Mouse (Mus musculus) stomach, embryonic 14.5 days (tissue): ENCODE measurements around the gene Ttc6. TPM values are rescaled to one million over a fixed set of nuclear protein-coding genes. Genes with fewer than 3 reads are reported as not detected.

ENCODE experiments used
- ATAC-seq: fragments of 200-750 bp; cut with Nextera tagmentation; 2 replicates; pipeline ENCODE4 v1.8.0; 2017; ENCODE audit warnings: low read depth, moderate TSS enrichment; ENCODE audit not compliant: insufficient number of reproducible peaks, insufficient read depth, low FRiP score
- H3K27ac ChIP-seq: fragments of 300-500 bp; sonication (generic); 2 replicates; pipeline ENCODE4 v1.5.1; 2014; ENCODE audit warnings: mild to moderate bottlenecking, low read length, moderate library complexity, mixed read lengths
- H3K27me3 ChIP-seq: fragments of 300-500 bp; sonication (generic); 2 replicates; pipeline ENCODE4 v1.6.1; 2014; ENCODE audit warnings: low read length, control low read depth, mixed read lengths; ENCODE audit not compliant: control insufficient read depth, insufficient read depth
- H3K36me3 ChIP-seq: fragments of 300-500 bp; sonication (generic); 2 replicates; pipeline ENCODE4 v1.6.1; 2014; ENCODE audit warnings: mild to moderate bottlenecking, control low read depth, low read length, moderate library complexity, mixed read lengths; ENCODE audit not compliant: control insufficient read depth, insufficient read depth
- H3K4me1 ChIP-seq: fragments of 300-500 bp; sonication (generic); 2 replicates; pipeline ENCODE4 v1.6.1; 2014; ENCODE audit warnings: low read length, control low read depth, mixed read lengths; ENCODE audit not compliant: control insufficient read depth, insufficient read depth
- H3K4me2 ChIP-seq: fragments of 300-500 bp; sonication (generic); replicated peaks from 2 replicates; pipeline ENCODE4 v1.6.1; 2014; ENCODE audit warnings: low read depth, low read length, control low read depth
- H3K4me3 ChIP-seq: fragments of 300-500 bp; sonication (generic); 2 replicates; pipeline ENCODE4 v1.5.1; 2014; ENCODE audit warnings: low read depth, low read length, control low read depth
- H3K9ac ChIP-seq: fragments of 300-500 bp; sonication (generic); replicated peaks from 2 replicates; pipeline ENCODE4 v1.6.1; 2014; ENCODE audit warnings: low read depth, mild to moderate bottlenecking, control low read depth, low read length, moderate library complexity, mixed read lengths
- H3K9me3 ChIP-seq: fragments of 300-500 bp; sonication (generic); 2 replicates; pipeline ENCODE4 v1.6.1; 2016; ENCODE audit warnings: low read depth, low read length, control low read depth; ENCODE audit not compliant: control insufficient read depth
- WGBS: fragments of 180-500 bp; shearing (Covaris S2); extraction: QIAGEN DNeasy Blood & Tissue Kit; methylation state at CpG from one replicate; pipeline ENCODE4 v1.1.7; 2014; 5-methylcytosine and 5-hydroxymethylcytosine counted together
- polyA plus RNA-seq: library from polyadenylated mRNA; unstranded; fragments of >200 nt; fragmentation: Nextera tagmentation; extraction: Ambion mirVana; gene quantifications from 2 replicates; pipeline ENCODE4 v1.2.1, GENCODE M21; 2014

The Ttc6 gene
- polyA plus RNA-seq, 1 experiment from 2014 or later = 11.4 TPM

DNA sequence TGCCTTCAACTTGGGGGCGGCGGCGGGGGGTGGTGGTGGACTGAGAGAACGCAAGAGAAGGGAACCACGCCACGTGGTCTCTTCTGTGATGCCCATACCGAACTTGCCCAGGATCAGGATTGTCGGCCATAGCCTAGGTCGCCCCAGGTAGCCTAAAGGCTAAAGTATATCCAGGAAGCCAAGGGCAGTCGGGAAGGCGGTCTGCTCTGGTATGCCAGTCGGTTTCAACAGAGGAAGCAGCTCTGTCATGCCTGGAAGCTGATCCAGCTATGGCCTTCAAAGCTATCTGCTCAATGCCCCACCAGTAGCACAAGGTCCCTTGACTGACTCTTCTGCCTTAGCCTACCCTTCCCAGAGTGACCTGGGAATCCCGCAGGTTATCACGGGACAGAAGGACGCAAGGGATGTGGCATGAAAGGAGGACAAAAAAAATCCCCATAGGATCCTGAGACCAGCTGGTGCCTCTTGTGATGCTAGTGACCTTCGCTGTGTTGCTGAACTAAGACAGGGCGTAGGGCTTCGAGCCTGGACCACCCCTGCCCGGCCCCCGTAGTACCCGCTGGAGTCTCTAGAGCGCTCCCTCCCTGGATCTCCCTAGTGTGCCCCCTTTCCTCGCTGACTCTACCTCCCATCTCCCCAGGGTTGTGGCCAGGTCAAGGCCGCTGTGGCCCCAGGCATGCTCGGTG, 14.8 kb upstream of the Ttc6 start:
- Histone ChIP-seq H3K4me3 (peak overlapping the region; percentile 25), H3K9ac (peak overlapping the region; percentile 25; the same call in 1 of the 2 replicates), H3K36me3 (no peaks in the 10 kb centered on the region), H3K9me3 (no peaks in the 10 kb centered on the region), H3K27ac (peak overlapping the region; percentile 67), H3K4me1 (0 out of 2 replicates have a peak, but pooled peaks cover 7% of the 10 kb centered on the region), H3K27me3 (peaks cover 38% of the 10 kb centered on the region), H3K4me2 (peak overlapping the region; percentile 79)
- WGBS = 2% methylated on average over 25 of the region's 25 CpGs
- ATAC-seq = 0 out of 2 replicates have a peak, but pooled peaks have one; percentile 24

DNA sequence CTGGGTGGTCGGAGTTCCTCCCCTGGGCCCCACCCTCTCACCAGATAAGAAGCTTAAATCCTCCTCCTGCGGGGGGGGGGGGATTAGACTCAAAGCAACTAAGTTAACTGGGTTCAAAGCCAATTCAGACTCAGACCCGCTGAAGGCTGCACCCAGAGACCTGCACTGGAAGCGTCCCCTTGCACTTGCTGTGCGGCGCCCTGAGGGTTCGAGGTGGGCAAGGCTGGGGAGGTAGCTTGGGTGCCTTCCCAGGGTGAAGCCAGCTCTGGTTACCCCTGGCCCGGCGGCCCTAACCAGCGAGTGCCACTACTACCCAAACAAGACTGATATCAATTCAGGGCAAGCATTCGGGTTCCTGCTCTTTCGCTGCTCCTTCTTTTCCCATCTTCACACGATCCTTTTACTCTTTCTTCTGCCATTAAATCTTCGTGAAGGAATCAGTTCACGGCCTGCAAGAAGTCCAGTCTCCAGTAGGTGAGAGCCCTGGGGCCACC, 14.2 kb upstream of the Ttc6 start:
- Histone ChIP-seq H3K9me3 (no peaks in the 10 kb centered on the region), H3K27ac (peak overlapping the region; percentile 67), H3K4me2 (peak overlapping the region; percentile 79), H3K36me3 (no peaks in the 10 kb centered on the region), H3K9ac (peak overlapping the region; percentile 25; the same call in 1 of the 2 replicates), H3K27me3 (peaks cover 38% of the 10 kb centered on the region), H3K4me3 (peak overlapping the region; percentile 25), H3K4me1 (0 out of 2 replicates have a peak, but pooled peaks cover 7% of the 10 kb centered on the region)
- no peak; the same call in 1 of the 2 replicates for ATAC-seq
- WGBS = 2% methylated on average over 15 of the region's 15 CpGs

DNA sequence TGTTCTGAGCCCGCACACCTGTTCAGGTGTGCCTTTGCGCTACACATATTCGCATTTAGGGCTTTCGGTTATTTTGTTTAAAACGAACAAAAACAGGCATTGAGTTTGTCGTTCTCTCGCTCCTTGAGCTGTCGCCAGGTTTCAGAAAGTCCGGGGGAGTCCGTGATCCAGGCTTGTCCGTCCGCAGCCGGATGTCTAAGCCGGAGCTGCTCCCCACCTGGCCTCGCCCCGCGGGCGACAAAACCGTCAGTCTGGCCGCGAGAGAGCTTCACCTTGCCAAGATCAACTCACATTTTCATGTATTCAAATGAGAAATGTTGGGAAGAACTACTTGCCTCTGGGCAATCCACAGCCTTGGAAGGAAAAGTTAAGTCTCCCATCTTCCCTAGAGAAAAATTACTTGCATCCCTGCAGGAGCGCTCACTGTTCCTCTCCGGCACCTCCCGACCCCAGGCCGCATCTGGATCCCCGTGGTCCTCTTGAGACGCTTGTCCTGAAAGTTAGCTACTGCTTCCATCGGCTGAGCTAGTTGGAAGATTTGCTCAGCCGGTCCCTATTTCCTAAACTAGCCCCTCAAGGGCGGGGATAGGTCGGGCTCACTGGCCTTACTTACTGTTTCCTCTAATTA, 13.6 kb upstream of the Ttc6 start:
- Histone ChIP-seq H3K9me3 (no peaks in the 10 kb centered on the region), H3K27me3 (peaks cover 38% of the 10 kb centered on the region), H3K36me3 (no peaks in the 10 kb centered on the region), H3K4me2 (peak overlapping the region; percentile 79), H3K9ac (peak overlapping the region; percentile 25; the same call in 1 of the 2 replicates), H3K27ac (peak overlapping the region; percentile 67), H3K4me1 (0 out of 2 replicates have a peak, but pooled peaks cover 7% of the 10 kb centered on the region), H3K4me3 (peak overlapping the region; percentile 25)
- ATAC-seq = no peak
- 4% methylated on average over 31 of the region's 31 CpGs for WGBS

DNA sequence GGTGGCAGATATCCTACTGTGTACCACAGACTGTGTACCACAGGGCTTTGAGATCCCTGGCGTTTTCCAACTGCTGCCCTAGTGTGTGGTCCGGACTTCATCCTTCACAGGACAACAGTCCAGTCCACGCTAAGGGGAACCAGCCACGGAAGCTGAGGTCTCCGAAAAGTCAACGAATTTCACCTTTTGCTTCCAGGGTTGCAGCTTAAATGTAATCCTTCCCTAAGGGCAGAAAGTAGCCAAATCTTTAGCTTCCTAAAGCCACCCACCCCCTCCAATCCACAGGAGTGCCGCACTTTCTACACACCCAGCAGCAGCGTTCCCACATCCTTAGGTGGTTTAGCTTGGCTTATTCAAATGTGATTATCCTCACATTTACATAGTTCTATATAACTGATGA, 13.0 kb upstream of the Ttc6 start:
- Histone ChIP-seq H3K27me3 (peaks cover 33% of the 10 kb centered on the region), H3K36me3 (no peaks in the 10 kb centered on the region), H3K4me3 (peak overlapping the region; percentile 25), H3K9ac (no peak overlapping the region), H3K4me1 (0 out of 2 replicates have a peak, but pooled peaks cover 3% of the 10 kb centered on the region), H3K27ac (no peak overlapping the region), H3K4me2 (peak overlapping the region; percentile 79), H3K9me3 (no peaks in the 10 kb centered on the region)
- no peak for ATAC-seq
- WGBS = 16% methylated on average over 8 of the region's 8 CpGs

DNA sequence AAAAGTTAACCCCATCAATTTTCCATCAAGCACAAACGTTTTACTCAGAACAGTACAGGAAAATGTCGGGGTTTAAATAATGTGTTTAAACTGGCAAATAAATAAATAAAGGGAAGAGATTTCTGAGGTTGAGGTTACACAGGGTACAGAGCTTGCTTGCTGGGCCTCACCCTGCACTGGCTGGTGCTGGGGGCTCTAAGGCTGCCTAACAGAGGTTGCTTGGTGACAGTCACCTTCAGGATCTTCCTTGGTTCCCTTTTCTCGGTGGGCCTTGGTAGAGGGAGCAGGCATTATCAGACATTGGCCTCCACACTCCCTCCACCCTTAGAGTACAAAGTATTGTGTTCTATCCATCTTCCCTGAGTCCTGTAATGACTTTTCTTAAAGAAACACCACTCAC, 11.6 kb upstream of the Ttc6 start:
- H3K27ac ChIP-seq = no peak overlapping the region
- H3K4me1 ChIP-seq = no peaks in the 10 kb centered on the region
- WGBS = 5% methylated on average over 3 of the region's 3 CpGs
- H3K9ac ChIP-seq = no peak overlapping the region
- no peaks in the 10 kb centered on the region for H3K9me3 ChIP-seq
- no peaks in the 10 kb centered on the region for H3K36me3 ChIP-seq
- no peak for ATAC-seq
- peaks cover 29% of the 10 kb centered on the region for H3K27me3 ChIP-seq
- H3K4me3 ChIP-seq = no peak overlapping the region
- H3K4me2 ChIP-seq = no peak overlapping the region

DNA sequence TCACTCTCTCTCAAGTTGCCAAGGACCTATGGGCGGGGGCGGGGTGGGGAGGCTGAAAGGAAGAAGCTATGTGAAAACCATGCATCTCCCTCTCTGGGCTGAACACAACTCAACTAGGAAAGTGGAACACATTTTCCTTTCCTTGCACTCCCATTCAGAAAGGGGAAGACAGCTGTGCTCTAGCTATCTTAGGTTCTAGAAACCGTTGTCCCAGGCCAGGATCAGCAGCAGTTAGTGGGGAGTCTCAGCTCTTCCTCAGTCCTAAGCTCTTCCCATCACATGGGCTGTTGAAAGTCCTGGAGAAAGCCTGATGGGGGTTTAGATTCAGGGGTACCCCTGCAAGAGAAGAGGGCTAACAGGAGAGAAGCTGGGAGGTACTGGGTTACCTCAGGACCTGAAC, 9.8 kb upstream of the Ttc6 start:
- Histone ChIP-seq H3K9me3 (no peaks in the 10 kb centered on the region), H3K36me3 (no peaks in the 10 kb centered on the region), H3K4me2 (no peak overlapping the region), H3K27ac (no peak overlapping the region), H3K27me3 (peaks cover 20% of the 10 kb centered on the region; the same call in 1 of the 2 replicates), H3K4me1 (no peaks in the 10 kb centered on the region), H3K9ac (no peak overlapping the region), H3K4me3 (no peak overlapping the region)
- ATAC-seq = no peak
- 46% methylated on average over 3 of the region's 3 CpGs for WGBS

DNA sequence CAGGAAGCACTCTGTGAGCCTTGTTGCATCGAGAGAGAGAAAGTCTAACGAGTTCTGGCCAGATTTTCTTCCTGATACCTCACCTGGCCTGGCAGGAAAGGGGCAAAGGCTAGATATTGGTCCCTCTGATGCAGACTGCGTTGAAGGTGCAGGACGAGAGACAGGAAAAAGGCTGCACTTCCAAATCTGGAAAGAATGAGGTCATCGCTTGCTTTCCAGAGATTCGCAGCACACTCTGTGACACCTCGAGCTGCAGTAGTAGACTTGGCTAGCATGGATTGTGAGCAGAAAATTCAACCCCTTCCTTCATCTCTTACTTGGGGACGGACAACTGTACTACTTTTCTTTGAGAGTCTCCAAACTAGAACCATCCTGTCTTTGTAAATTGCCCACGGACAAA, 7.9 kb downstream of the Ttc6 start:
- Histone ChIP-seq H3K27ac (no peak overlapping the region), H3K9ac (no peak overlapping the region), H3K27me3 (no peaks in the 10 kb centered on the region), H3K36me3 (no peaks in the 10 kb centered on the region), H3K4me3 (no peak overlapping the region), H3K4me2 (0 out of 2 replicates have a peak overlapping the region, but pooled peaks have one; percentile 5), H3K4me1 (no peaks in the 10 kb centered on the region), H3K9me3 (no peaks in the 10 kb centered on the region)
- WGBS = 18% methylated on average over 9 of the region's 9 CpGs
- ATAC-seq = no peak

DNA sequence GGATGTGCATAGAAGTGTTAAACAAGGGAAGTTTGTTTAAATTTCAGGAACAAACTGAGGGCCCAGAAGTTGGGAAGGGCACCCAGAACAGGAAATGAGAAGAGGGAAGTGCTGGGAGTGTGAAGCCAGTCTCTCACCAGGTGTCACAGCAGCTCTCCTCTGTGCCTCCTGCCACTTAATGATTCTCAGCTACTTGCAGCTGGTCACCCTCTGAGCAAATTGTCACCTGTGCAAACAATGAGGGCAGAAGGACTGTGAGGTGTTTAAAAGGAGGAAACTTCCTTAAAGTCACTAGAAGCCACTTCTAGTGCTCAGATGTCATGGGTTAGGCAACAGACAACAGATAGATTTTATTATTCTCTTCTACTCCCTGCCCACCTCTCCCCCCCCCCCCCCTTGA, 8.5 kb downstream of the Ttc6 start:
- no peak overlapping the region for H3K9ac ChIP-seq
- H3K4me2 ChIP-seq = no peak overlapping the region
- H3K36me3 ChIP-seq = no peaks in the 10 kb centered on the region
- no peaks in the 10 kb centered on the region; the same call in 1 of the 2 replicates for H3K9me3 ChIP-seq
- no peaks in the 10 kb centered on the region for H3K4me1 ChIP-seq
- no peak overlapping the region for H3K4me3 ChIP-seq
- no peak for ATAC-seq
- no peak overlapping the region for H3K27ac ChIP-seq
- H3K27me3 ChIP-seq = no peaks in the 10 kb centered on the region
